Mouse (Mus musculus) hindbrain, embryonic 14.5 days (tissue): ENCODE results near the gene Mest. TPM values are rescaled to one million over a fixed set of nuclear protein-coding genes. Genes with fewer than 3 reads are reported as not detected.
A peak's percentile ranks its signal among the peaks of the same experiment; 100 is the strongest.

Experiments
- ATAC-seq: fragments of 200-750 bp; cut with Nextera tagmentation; 2 replicates; pipeline ENCODE4 v1.8.0; 2017; ENCODE audit warnings: moderate number of reproducible peaks, mild to moderate bottlenecking, moderate TSS enrichment, moderate library complexity; ENCODE audit not compliant: low FRiP score
- DNase-seq: peaks from one replicate; pipeline ENCODE4 v3.0.0-alpha.2; 2015; ENCODE audit warnings: low spot score
- H3K27ac ChIP-seq: fragments of 300-500 bp; sonication (generic); 2 replicates; pipeline ENCODE4 v1.5.1; 2014; ENCODE audit warnings: mild to moderate bottlenecking, moderate library complexity
- H3K27me3 ChIP-seq: fragments of 300-500 bp; sonication (generic); 2 replicates; pipeline ENCODE4 v1.6.1; 2014; ENCODE audit warnings: mild to moderate bottlenecking, low read length, mixed read lengths; ENCODE audit not compliant: control insufficient read depth, insufficient read depth
- H3K36me3 ChIP-seq: fragments of 300-500 bp; sonication (generic); replicated peaks from 2 replicates; pipeline ENCODE4 v1.6.1; 2014; ENCODE audit not compliant: control insufficient read depth, insufficient read depth
- H3K4me1 ChIP-seq: fragments of 300-500 bp; sonication (generic); replicated peaks from 2 replicates; pipeline ENCODE4 v1.6.1; 2014; ENCODE audit warnings: antibody characterized with exemption, low read length, mixed read lengths; ENCODE audit not compliant: control insufficient read depth, insufficient read depth
- H3K4me2 ChIP-seq: fragments of 300-500 bp; sonication (generic); replicated peaks from 2 replicates; pipeline ENCODE4 v1.6.1; 2014; ENCODE audit warnings: mild to moderate bottlenecking, moderate library complexity
- H3K4me3 ChIP-seq: fragments of 300-500 bp; sonication (generic); replicated peaks from 2 replicates; pipeline ENCODE4 v1.5.1; 2014; ENCODE audit warnings: mild to moderate bottlenecking, low read length
- H3K9ac ChIP-seq: fragments of 300-500 bp; sonication (generic); 2 replicates; pipeline ENCODE4 v1.6.1; 2014
- H3K9me3 ChIP-seq: fragments of 300-500 bp; sonication (generic); 2 replicates; pipeline ENCODE4 v1.6.1; 2016; ENCODE audit warnings: low read length; ENCODE audit not compliant: control insufficient read depth
- WGBS: fragments of 180-500 bp; shearing (Covaris S2); extraction: QIAGEN DNeasy Blood & Tissue Kit; methylation state at CpG from one replicate; pipeline ENCODE4 v1.1.7; 2014; 5-methylcytosine and 5-hydroxymethylcytosine counted together
- polyA plus RNA-seq: library from polyadenylated mRNA; unstranded; fragments of >200 nt; fragmentation: Nextera tagmentation; extraction: Ambion mirVana; gene quantifications from 2 replicates; pipeline ENCODE4 v1.2.1, GENCODE M21; 2014

Gene Mest
- polyA plus RNA-seq, 1 experiment from 2014 or later, result 418 TPM

DNA sequence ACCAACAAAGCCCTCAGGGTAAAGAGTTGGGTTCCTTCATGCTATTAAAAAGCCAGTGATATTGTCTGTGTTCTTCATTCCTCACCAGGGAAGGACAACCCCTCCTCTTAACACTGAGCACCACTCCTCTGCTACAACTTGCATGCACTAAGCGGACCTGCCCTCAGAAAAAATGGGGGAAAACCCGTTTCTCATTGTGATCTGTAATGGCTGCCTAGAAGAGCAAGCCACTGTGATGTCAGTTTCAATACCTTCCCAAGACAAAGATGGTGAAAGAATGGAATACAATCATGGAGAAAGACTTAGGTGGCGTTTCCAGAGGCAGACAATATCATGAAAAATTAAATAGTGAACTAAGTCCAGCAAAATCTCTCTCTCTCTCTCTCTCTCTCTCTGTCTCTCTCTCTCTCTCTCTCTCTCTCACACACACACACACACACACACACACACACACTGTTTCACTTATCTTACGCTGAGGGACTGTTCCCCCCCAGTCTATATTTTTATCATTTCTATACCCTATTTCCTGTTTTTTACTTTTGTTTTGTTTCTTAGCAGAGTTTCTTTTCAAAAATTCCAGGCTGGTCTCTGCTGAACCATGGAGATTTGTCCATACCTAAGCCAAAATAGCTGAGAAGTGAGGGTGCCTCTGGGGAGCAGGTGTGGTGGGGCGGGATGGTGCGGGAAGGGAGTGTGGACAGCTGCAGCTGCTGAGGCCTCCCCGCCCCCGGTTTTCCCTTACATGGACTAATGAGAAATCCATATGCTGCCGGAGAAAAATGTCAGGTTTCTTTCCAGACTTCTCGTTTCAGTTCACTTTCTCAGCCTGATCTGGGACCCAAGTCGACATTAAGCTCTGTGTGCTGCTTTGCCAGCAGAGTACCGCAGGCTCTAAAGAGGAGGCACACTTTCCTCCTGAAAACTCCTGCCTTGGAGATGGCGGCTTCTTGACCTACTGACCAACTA lies 41.1 kb upstream of the Mest start:
- Histone ChIP-seq H3K27ac (peak overlapping the region; percentile 2; the same call in 1 of the 2 replicates), H3K4me3 (no peak overlapping the region), H3K4me2 (no peak overlapping the region), H3K27me3 (no peaks in the 10 kb centered on the region), H3K4me1 (peaks cover 28% of the 10 kb centered on the region), H3K9ac (no peak overlapping the region), H3K36me3 (no peaks in the 10 kb centered on the region), H3K9me3 (no peaks in the 10 kb centered on the region)
- 53% methylated on average over 13 of the region's 13 CpGs for WGBS
- no peak for DNase-seq
- ATAC-seq, result no peak

GRCm38 (mm10) chr6:30684570-30684969 lies 38.8 kb upstream of the Mest start:
- Histone ChIP-seq H3K9me3 (no peaks in the 10 kb centered on the region), H3K4me3 (no peak overlapping the region), H3K9ac (no peak overlapping the region), H3K4me2 (no peak overlapping the region), H3K36me3 (no peaks in the 10 kb centered on the region), H3K4me1 (peaks cover 10% of the 10 kb centered on the region), H3K27me3 (no peaks in the 10 kb centered on the region), H3K27ac (no peak overlapping the region)
- DNase-seq (no peak), ATAC-seq (no peak)
- WGBS, result 79% methylated on average over 1 of the region's 1 CpGs

DNA sequence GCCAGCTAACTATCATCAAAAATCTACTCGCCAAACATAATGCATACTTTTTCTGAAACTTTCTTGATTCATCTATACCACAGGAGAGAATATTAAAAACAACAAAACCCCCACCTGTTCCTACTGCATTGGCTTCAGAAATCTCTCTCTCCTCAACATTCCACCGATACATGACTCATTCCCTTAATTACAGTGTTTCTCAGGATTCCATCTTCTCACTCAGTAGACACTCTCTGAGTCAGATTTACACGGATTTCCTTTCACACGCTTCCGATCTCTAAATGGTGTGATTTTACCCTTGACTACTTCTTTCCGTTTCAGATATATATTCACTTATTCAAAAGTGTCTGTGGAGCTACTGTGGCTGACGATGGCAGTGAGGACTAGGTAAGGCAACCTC lies 36.1 kb upstream of the Mest start:
- DNase-seq (no peak), ATAC-seq (no peak)
- Histone ChIP-seq H3K4me3 (no peak overlapping the region), H3K27me3 (no peaks in the 10 kb centered on the region), H3K9ac (no peak overlapping the region), H3K4me1 (peaks cover 8% of the 10 kb centered on the region; the same call in 1 of the 2 replicates), H3K27ac (no peak overlapping the region), H3K9me3 (no peaks in the 10 kb centered on the region), H3K4me2 (no peak overlapping the region), H3K36me3 (no peaks in the 10 kb centered on the region)
- WGBS, result 96% methylated on average over 7 of the region's 7 CpGs

- ATAC-seq (no peak), DNase-seq (no peak)
- H3K4me1 ChIP-seq, result peaks cover 18% of the 10 kb centered on the region
- H3K4me3 ChIP-seq, result peak overlapping the region; percentile 51
- peak overlapping the region; percentile 94 for H3K27ac ChIP-seq
- WGBS, result 74% methylated on average over 5 of the region's 5 CpGs
- no peaks in the 10 kb centered on the region for H3K36me3 ChIP-seq
- H3K9ac ChIP-seq, result peak overlapping the region; percentile 68
- H3K4me2 ChIP-seq, result peak overlapping the region; percentile 69
- H3K27me3 ChIP-seq, result no peaks in the 10 kb centered on the region
- H3K9me3 ChIP-seq, result no peaks in the 10 kb centered on the region
Observed at GRCm38 (mm10) chr6:30692826-30693225, 30.5 kb upstream of the Mest start.

GRCm38 (mm10) chr6:30693350-30693991 lies 29.9 kb upstream of the Mest start, which contains the start of gene Cep41:
Gene Cep41 (minus strand): TSS chr6:30693749.
- H3K9ac ChIP-seq, result peak within 1 kb of the TSS; percentile 68
- H3K36me3 ChIP-seq, result no peaks in the 10 kb centered on the region
- under 1% methylated on average over 51 of the region's 52 CpGs for WGBS
- H3K27me3 ChIP-seq, result no peaks in the 10 kb centered on the region
- DNase-seq, result peak; percentile 99
- peak; percentile 98 for ATAC-seq
- peak within 1 kb of the TSS; percentile 69 for H3K4me2 ChIP-seq
- peak within 1 kb of the TSS; percentile 94 for H3K27ac ChIP-seq
- H3K9me3 ChIP-seq, result no peaks in the 10 kb centered on the region
- H3K4me3 ChIP-seq, result peak within 1 kb of the TSS; percentile 51
- H3K4me1 ChIP-seq, result peaks cover 18% of the 10 kb centered on the region

DNA sequence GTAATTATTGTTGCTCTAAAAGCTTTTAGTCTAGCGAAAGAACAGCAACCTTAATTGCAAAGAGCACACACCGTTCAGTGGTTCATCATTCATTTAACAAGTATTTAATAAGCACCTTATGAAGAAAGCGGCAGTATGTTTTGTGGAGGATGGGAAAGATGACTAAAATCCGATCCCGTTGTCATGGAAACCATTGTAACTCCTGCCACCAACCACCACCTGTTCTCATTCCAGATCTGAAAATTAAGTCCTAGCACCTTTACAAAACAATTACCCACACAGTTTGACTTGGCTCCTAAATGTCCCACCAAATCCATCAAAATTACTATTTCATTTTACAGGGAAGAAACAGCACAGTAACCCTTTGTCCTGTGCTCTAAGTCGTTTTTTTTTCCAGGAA lies 29.1 kb upstream of the Mest start:
- Histone ChIP-seq H3K9me3 (no peaks in the 10 kb centered on the region), H3K9ac (peak overlapping the region; percentile 42; the same call in 1 of the 2 replicates), H3K27me3 (no peaks in the 10 kb centered on the region), H3K4me1 (peaks cover 18% of the 10 kb centered on the region), H3K27ac (peak overlapping the region; percentile 76), H3K36me3 (no peaks in the 10 kb centered on the region), H3K4me2 (peak overlapping the region; percentile 69), H3K4me3 (peak overlapping the region; percentile 51)
- peak; percentile 79 for DNase-seq
- WGBS, result 20% methylated on average over 6 of the region's 6 CpGs
- ATAC-seq, result no peak

DNA sequence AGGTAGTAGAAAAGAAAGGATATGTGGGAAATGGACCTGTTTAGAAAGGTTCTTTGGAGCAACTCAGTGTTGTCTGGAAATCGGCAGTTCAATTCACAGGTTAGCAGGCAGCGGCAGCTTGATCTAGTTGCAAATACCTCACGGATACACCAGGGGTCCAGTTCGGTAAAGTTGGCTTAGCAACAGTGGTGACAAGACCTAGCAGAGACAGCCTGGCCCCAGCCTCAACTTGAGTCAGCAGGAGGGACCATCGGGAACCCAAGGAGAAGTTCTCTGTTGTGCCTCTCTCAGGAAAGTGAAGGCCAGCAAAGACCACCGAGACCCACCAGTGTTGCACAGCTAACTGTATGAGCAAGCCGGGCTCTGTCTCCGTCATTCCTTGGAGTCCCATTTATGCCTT lies 28.2 kb upstream of the Mest start:
- Histone ChIP-seq H3K9me3 (no peaks in the 10 kb centered on the region), H3K27me3 (no peaks in the 10 kb centered on the region), H3K4me2 (no peak overlapping the region), H3K36me3 (no peaks in the 10 kb centered on the region), H3K4me1 (peaks cover 18% of the 10 kb centered on the region), H3K27ac (no peak overlapping the region), H3K9ac (no peak overlapping the region), H3K4me3 (no peak overlapping the region)
- DNase-seq, result no peak
- no peak for ATAC-seq
- 90% methylated on average over 8 of the region's 8 CpGs for WGBS

- no peaks in the 10 kb centered on the region for H3K9me3 ChIP-seq
- no peak overlapping the region for H3K4me2 ChIP-seq
- H3K36me3 ChIP-seq, result no peaks in the 10 kb centered on the region
- ATAC-seq (no peak), DNase-seq (no peak)
- WGBS, result 41% methylated on average over 5 of the region's 5 CpGs
- no peak overlapping the region for H3K27ac ChIP-seq
- H3K4me1 ChIP-seq, result peaks cover 18% of the 10 kb centered on the region
- H3K27me3 ChIP-seq, result no peaks in the 10 kb centered on the region
- no peak overlapping the region for H3K9ac ChIP-seq
- H3K4me3 ChIP-seq, result no peak overlapping the region
Observed at GRCm38 (mm10) chr6:30697464-30697863, 25.9 kb upstream of the Mest start.

- Histone ChIP-seq H3K4me3 (no peak overlapping the region), H3K27ac (no peak overlapping the region), H3K9me3 (no peaks in the 10 kb centered on the region), H3K4me2 (no peak overlapping the region), H3K27me3 (no peaks in the 10 kb centered on the region), H3K36me3 (no peaks in the 10 kb centered on the region), H3K9ac (no peak overlapping the region), H3K4me1 (peaks cover 13% of the 10 kb centered on the region)
- 92% methylated on average over 4 of the region's 4 CpGs for WGBS
- no peak for DNase-seq
- ATAC-seq, result no peak
Observed at GRCm38 (mm10) chr6:30698036-30698435, 25.3 kb upstream of the Mest start.
